Mouse (Mus musculus) hindbrain, embryonic 14.5 days (tissue): ENCODE measurements at regions not wholly inside any gene's neighbourhood (a gene's known extent, or its start where the extent isn't known, plus 50 kb on each side); places are given as distances from the start of the nearest gene placed in this dataset.

Experiments used
- ATAC-seq: fragments of 200-750 bp; cut with Nextera tagmentation; 2 replicates; pipeline ENCODE4 v1.8.0; 2017; ENCODE audit warnings: moderate number of reproducible peaks, mild to moderate bottlenecking, moderate TSS enrichment, moderate library complexity; ENCODE audit not compliant: low FRiP score
- DNase-seq: peaks from one replicate; pipeline ENCODE4 v3.0.0-alpha.2; 2015; ENCODE audit warnings: low spot score
- H3K27ac ChIP-seq: fragments of 300-500 bp; sonication (generic); 2 replicates; pipeline ENCODE4 v1.5.1; 2014; ENCODE audit warnings: mild to moderate bottlenecking, moderate library complexity
- H3K27me3 ChIP-seq: fragments of 300-500 bp; sonication (generic); 2 replicates; pipeline ENCODE4 v1.6.1; 2014; ENCODE audit warnings: mild to moderate bottlenecking, low read length, mixed read lengths; ENCODE audit not compliant: control insufficient read depth, insufficient read depth
- H3K36me3 ChIP-seq: fragments of 300-500 bp; sonication (generic); replicated peaks from 2 replicates; pipeline ENCODE4 v1.6.1; 2014; ENCODE audit not compliant: control insufficient read depth, insufficient read depth
- H3K4me1 ChIP-seq: fragments of 300-500 bp; sonication (generic); replicated peaks from 2 replicates; pipeline ENCODE4 v1.6.1; 2014; ENCODE audit warnings: antibody characterized with exemption, low read length, mixed read lengths; ENCODE audit not compliant: control insufficient read depth, insufficient read depth
- H3K4me2 ChIP-seq: fragments of 300-500 bp; sonication (generic); replicated peaks from 2 replicates; pipeline ENCODE4 v1.6.1; 2014; ENCODE audit warnings: mild to moderate bottlenecking, moderate library complexity
- H3K4me3 ChIP-seq: fragments of 300-500 bp; sonication (generic); replicated peaks from 2 replicates; pipeline ENCODE4 v1.5.1; 2014; ENCODE audit warnings: mild to moderate bottlenecking, low read length
- H3K9ac ChIP-seq: fragments of 300-500 bp; sonication (generic); 2 replicates; pipeline ENCODE4 v1.6.1; 2014
- H3K9me3 ChIP-seq: fragments of 300-500 bp; sonication (generic); 2 replicates; pipeline ENCODE4 v1.6.1; 2016; ENCODE audit warnings: low read length; ENCODE audit not compliant: control insufficient read depth
- WGBS: fragments of 180-500 bp; shearing (Covaris S2); extraction: QIAGEN DNeasy Blood & Tissue Kit; methylation state at CpG from one replicate; pipeline ENCODE4 v1.1.7; 2014; 5-methylcytosine and 5-hydroxymethylcytosine counted together

DNA sequence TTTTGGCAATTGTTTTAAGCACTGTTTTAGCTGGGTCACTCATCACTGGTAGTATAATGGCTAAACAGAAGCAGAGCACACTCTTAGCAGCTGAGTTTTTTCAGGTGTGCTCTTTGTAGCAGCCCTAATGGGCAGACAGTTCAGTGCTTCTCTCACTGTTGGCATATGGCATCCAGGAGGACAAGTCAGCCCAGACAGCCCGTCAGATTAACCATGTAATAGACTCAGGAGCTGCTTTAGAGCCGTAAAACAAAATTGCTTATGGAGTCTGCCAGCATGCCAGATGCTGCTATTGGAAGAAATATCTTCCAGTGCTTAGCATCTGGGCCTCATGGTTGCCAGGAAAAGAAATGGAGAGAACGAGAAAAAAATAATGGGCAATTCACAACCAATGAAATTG lies 835.7 kb upstream of the Nudt12 start:
- 42% methylated on average over 3 of the region's 3 CpGs for WGBS
- Histone ChIP-seq H3K4me3 (no peak overlapping the region), H3K27me3 (no peaks in the 10 kb centered on the region), H3K9me3 (no peaks in the 10 kb centered on the region), H3K9ac (no peak overlapping the region), H3K4me2 (no peak overlapping the region), H3K4me1 (no peaks in the 10 kb centered on the region), H3K27ac (no peak overlapping the region), H3K36me3 (no peaks in the 10 kb centered on the region)
- peak; percentile 70; the same call in 1 of the 2 replicates for ATAC-seq
- peak; percentile 59 for DNase-seq

DNA sequence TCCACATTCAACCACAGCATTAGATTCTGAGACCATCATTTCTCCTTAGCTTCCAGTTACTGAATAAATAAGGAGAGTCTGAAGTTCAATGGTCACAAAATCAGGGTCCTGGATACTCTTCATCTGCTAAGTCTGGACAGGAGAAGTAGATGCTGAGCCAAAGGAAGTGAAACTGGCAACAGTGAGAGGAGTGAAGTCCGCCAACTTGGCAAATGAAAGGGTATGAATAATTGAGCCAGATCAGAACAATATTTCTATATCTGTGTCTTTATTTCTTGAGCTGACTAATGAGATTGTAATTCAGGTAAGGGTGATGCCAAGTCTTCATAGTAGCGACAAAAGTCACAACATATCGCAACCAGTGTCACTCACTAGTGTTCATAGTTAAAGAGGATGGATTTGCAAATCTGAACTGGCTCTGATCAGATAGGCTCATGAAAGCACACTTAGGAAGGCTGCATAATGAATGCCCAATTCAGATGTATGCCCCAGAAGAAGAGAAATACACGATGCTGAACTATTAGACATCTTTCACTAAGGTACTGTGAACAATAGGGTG lies 832.2 kb upstream of the Nudt12 start:
- no peaks in the 10 kb centered on the region for H3K27me3 ChIP-seq
- no peak overlapping the region for H3K4me2 ChIP-seq
- H3K4me1 ChIP-seq, result no peaks in the 10 kb centered on the region
- H3K9me3 ChIP-seq, result no peaks in the 10 kb centered on the region
- no peak for DNase-seq
- no peak overlapping the region for H3K27ac ChIP-seq
- no peak overlapping the region for H3K9ac ChIP-seq
- WGBS, result 89% methylated on average over 4 of the region's 4 CpGs
- no peak overlapping the region for H3K4me3 ChIP-seq
- H3K36me3 ChIP-seq, result no peaks in the 10 kb centered on the region
- no peak for ATAC-seq

DNA sequence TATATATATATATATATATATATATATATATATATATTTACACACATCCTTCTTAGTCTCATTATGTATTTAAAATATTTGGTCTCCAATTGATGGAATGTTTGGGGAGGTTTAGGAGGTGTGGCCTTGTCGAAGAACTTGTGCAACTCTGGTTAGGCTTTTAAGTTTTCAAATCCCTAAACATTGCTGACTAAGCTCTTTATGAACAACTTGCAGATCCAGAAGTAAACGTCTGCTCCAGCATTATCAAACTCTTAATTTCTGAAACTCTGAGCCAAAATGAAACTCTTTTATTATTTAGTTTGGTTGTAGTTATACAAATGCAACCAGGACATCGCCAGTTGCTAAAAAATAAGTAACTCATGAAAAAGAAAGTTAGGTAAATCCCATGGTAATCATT lies 792.7 kb upstream of the Nudt12 start:
- H3K4me3 ChIP-seq, result no peak overlapping the region
- ATAC-seq (no peak), DNase-seq (no peak)
- WGBS, result 88% methylated on average over 3 of the region's 3 CpGs
- no peaks in the 10 kb centered on the region for H3K36me3 ChIP-seq
- no peak overlapping the region for H3K9ac ChIP-seq
- no peaks in the 10 kb centered on the region for H3K4me1 ChIP-seq
- H3K9me3 ChIP-seq, result no peaks in the 10 kb centered on the region
- no peak overlapping the region for H3K4me2 ChIP-seq
- no peak overlapping the region for H3K27ac ChIP-seq
- no peaks in the 10 kb centered on the region for H3K27me3 ChIP-seq

DNA sequence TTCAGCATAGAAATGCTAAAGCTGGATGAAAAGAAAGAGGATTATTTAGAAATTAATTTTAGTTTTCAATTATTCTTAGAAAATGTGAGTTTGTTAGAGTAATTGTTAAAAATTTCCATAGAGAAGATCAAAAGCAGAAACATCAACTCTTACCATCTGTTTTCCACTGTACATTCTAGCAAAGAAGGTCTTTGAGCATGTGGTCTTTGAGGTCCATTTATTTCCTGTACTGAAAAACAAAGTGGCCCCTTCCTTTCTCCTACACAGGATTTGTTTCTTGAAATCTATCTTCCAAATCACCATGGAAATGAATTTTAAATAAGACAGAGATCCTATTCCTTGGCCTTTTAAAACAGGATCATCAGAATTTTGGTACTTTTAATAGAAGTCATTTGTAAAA lies 780.3 kb upstream of the Nudt12 start:
- Histone ChIP-seq H3K36me3 (no peaks in the 10 kb centered on the region), H3K4me1 (no peaks in the 10 kb centered on the region), H3K27ac (no peak overlapping the region), H3K4me2 (no peak overlapping the region), H3K9me3 (no peaks in the 10 kb centered on the region), H3K27me3 (no peaks in the 10 kb centered on the region), H3K4me3 (no peak overlapping the region), H3K9ac (no peak overlapping the region)
- no peak for ATAC-seq
- no peak for DNase-seq

DNA sequence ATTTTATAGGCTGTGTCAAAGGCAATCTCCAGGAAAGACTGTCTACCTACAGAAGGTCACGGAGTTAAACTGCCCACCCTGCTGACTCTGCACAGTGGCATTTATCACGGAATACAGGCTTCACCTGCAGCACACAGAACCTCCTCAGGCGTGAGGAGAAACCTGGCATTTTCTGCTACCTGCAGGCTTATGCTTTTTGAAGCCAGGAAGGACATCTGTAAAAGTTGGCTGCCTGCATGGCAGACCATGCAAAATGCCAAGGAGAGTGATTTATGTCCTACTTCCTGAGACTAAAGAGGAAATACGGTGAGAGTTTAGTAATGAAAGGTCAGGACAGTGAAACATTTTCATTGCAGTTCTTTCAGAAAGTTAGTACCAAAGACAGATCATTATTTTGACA lies 779.6 kb upstream of the Nudt12 start:
- DNase-seq (no peak), ATAC-seq (no peak)

DNA sequence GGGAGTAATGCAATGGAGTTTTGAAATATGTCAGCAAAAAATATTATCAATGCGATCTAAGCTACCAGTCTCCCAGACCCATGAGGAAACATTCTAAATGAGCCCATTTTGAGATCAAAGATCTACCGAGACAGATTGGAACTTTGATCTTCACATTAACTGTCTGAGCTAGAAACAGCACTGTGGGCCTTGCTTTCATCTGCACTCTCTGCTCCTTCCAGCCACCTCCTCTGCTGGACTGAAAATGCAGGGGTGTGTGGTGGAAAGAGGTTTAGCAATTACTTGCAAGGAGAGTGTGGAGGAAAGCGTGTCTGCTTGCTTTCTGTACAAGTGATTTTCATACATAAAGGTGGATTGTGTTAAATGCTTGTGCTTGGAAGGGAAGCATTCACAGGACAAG lies 760.9 kb upstream of the Nudt12 start:
- H3K36me3 ChIP-seq, result no peaks in the 10 kb centered on the region
- H3K9ac ChIP-seq, result no peak overlapping the region
- DNase-seq (no peak), ATAC-seq (no peak)
- no peaks in the 10 kb centered on the region for H3K27me3 ChIP-seq
- no peak overlapping the region for H3K27ac ChIP-seq
- WGBS, result 62% methylated on average over 3 of the region's 3 CpGs
- H3K4me3 ChIP-seq, result no peak overlapping the region
- H3K4me1 ChIP-seq, result no peaks in the 10 kb centered on the region
- H3K9me3 ChIP-seq, result no peaks in the 10 kb centered on the region
- H3K4me2 ChIP-seq, result no peak overlapping the region

More for the DNA sequence above, 779.6 kb upstream of the Nudt12 start:
- H3K9me3 ChIP-seq, result no peaks in the 10 kb centered on the region
- no peaks in the 10 kb centered on the region for H3K36me3 ChIP-seq
- no peaks in the 10 kb centered on the region for H3K4me1 ChIP-seq
- 81% methylated on average over 4 of the region's 4 CpGs for WGBS
- no peak overlapping the region for H3K27ac ChIP-seq
- H3K4me3 ChIP-seq, result no peak overlapping the region
- no peaks in the 10 kb centered on the region for H3K27me3 ChIP-seq
- H3K4me2 ChIP-seq, result no peak overlapping the region
- no peak overlapping the region for H3K9ac ChIP-seq

DNA sequence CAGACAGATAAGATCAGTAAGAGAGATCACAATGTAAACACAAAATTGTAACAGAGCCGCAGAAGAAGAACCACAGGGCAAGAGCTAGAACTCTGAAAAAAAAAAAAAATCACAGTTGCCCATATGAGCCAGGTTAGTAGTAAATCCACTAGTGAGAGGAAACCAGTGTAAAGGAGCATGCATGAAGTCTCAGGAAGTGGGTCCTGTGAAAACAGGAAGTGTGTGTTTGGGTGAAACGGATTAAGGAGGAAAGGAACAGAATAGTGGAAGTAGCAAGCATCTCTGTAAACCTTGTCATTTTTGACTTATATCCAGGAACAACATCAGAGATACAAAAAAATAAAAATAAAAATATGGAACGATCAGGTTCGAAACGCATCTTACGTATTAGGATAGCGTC lies 753.4 kb upstream of the Nudt12 start:
- H3K27me3 ChIP-seq, result no peaks in the 10 kb centered on the region
- H3K4me3 ChIP-seq, result no peak overlapping the region
- ATAC-seq, result no peak
- H3K9me3 ChIP-seq, result no peaks in the 10 kb centered on the region
- no peak overlapping the region for H3K27ac ChIP-seq
- 97% methylated on average over 7 of the region's 7 CpGs for WGBS
- H3K36me3 ChIP-seq, result no peaks in the 10 kb centered on the region
- H3K4me2 ChIP-seq, result no peak overlapping the region
- H3K9ac ChIP-seq, result no peak overlapping the region
- no peaks in the 10 kb centered on the region for H3K4me1 ChIP-seq
- DNase-seq, result no peak

DNA sequence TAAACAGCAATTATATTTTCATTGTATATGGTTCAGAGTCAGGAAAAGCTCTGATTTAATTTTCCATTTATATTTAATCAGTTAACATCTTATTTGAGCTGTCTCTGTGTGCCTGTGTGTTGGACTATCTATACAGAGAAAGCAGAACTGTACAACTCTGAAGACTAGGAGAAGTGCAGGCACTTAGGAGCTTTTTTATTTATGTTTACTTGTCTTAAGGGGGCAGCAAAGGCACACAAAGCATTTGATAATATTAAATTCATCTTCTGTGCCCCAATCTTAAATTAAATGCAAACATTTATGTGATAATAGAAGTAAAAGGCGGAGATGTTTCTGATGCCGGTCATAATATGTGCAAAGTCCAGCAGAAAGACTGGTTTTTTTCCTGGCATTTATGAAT lies 751.3 kb upstream of the Nudt12 start:
- Histone ChIP-seq H3K4me1 (no peaks in the 10 kb centered on the region), H3K27ac (no peak overlapping the region), H3K27me3 (no peaks in the 10 kb centered on the region), H3K4me2 (no peak overlapping the region), H3K9ac (no peak overlapping the region), H3K36me3 (no peaks in the 10 kb centered on the region), H3K4me3 (no peak overlapping the region), H3K9me3 (no peaks in the 10 kb centered on the region)
- 0 out of 2 replicates have a peak, but pooled peaks have one; percentile 24 for ATAC-seq
- 68% methylated on average over 2 of the region's 2 CpGs for WGBS
- DNase-seq, result peak; percentile 65

DNA sequence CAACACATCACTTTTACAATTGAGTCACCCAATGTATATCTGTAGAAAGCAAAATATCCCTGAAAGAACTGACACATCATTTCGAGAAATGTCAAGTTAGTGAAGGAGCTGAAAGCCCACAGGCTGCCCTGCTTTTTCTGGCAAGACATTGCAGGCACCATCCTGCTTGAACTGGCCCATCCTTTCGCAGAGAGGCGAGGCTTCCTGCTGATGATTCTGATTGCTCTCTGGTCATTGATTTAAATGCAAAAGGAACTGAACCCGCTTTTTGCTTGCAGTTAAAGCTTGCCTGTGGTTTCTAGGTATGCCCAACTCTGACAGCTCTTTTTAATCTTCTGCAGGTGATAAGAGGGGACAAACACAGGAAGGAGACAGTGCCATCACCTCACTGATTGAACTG lies 748.9 kb upstream of the Nudt12 start:
- H3K27ac ChIP-seq, result no peak overlapping the region
- H3K27me3 ChIP-seq, result no peaks in the 10 kb centered on the region
- no peak for DNase-seq
- no peaks in the 10 kb centered on the region for H3K4me1 ChIP-seq
- H3K9ac ChIP-seq, result no peak overlapping the region
- H3K36me3 ChIP-seq, result no peaks in the 10 kb centered on the region
- 37% methylated on average over 4 of the region's 4 CpGs for WGBS
- ATAC-seq, result no peak
- no peaks in the 10 kb centered on the region for H3K9me3 ChIP-seq
- H3K4me2 ChIP-seq, result no peak overlapping the region
- no peak overlapping the region for H3K4me3 ChIP-seq

DNA sequence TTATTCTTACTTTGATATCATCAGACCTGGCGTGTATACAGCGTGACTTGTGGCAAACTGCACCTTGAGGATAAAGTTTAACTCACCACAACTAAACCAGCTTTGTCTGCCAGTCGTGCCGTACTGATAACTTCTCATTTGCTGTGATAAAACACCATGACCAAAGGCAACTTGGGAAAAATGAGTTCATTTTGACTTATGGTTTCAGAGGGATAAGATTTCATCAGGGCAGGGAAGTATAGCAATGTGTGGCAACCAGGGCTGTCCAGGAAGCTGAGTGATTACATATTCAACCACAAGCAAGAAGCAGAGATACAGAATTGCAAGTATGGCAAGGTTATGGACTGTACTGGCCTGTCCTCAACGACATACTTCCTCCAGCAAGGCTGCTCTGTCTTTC lies 747.7 kb upstream of the Nudt12 start:
- Histone ChIP-seq H3K27ac (no peak overlapping the region), H3K9ac (no peak overlapping the region), H3K36me3 (no peaks in the 10 kb centered on the region), H3K4me1 (no peaks in the 10 kb centered on the region), H3K4me3 (no peak overlapping the region), H3K9me3 (no peaks in the 10 kb centered on the region), H3K27me3 (no peaks in the 10 kb centered on the region), H3K4me2 (no peak overlapping the region)
- ATAC-seq (no peak), DNase-seq (no peak)
- 85% methylated on average over 5 of the region's 5 CpGs for WGBS
